Mouse (Mus musculus) liver, postnatal 0 days (tissue): ENCODE data around the gene Tnf. TPM values are rescaled to one million over a fixed set of nuclear protein-coding genes. Genes with fewer than 3 reads are reported as not detected.

Experiments used
- ATAC-seq: fragments of 200-750 bp; cut with Nextera tagmentation; 2 replicates; pipeline ENCODE4 v1.8.0; 2017; ENCODE audit warnings: mild to moderate bottlenecking, moderate library complexity
- DNase-seq: peaks from one replicate; pipeline ENCODE4 v3.0.0-alpha.2; 2016
- H3K27ac ChIP-seq: fragments of 300-500 bp; sonication (generic); 2 replicates; pipeline ENCODE4 v1.5.1; 2014; ENCODE audit warnings: antibody characterized with exemption, moderate library complexity, mild to moderate bottlenecking, low read depth
- H3K27me3 ChIP-seq: fragments of 300-500 bp; sonication (generic); 2 replicates; pipeline ENCODE4 v1.6.1; 2014; ENCODE audit warnings: low read length, control low read depth, mixed read lengths; ENCODE audit not compliant: insufficient read depth
- H3K36me3 ChIP-seq: fragments of 300-500 bp; sonication (generic); replicated peaks from 2 replicates; pipeline ENCODE4 v1.6.1; 2014; ENCODE audit warnings: mild to moderate bottlenecking, control low read depth, low read length, moderate library complexity, mixed read lengths; ENCODE audit not compliant: insufficient read depth
- H3K4me1 ChIP-seq: fragments of 300-500 bp; sonication (generic); 2 replicates; pipeline ENCODE4 v1.6.1; 2014; ENCODE audit warnings: antibody characterized with exemption, mild to moderate bottlenecking, control low read depth; ENCODE audit not compliant: insufficient read depth
- H3K4me2 ChIP-seq: fragments of 300-500 bp; sonication (generic); 2 replicates; pipeline ENCODE4 v1.6.1; 2014; ENCODE audit warnings: low read depth, mild to moderate bottlenecking, low read length, moderate library complexity, mixed read lengths
- H3K4me3 ChIP-seq: fragments of 300-500 bp; sonication (generic); 2 replicates; pipeline ENCODE4 v1.5.1; 2014; ENCODE audit warnings: low read depth, low read length
- H3K9ac ChIP-seq: fragments of 300-500 bp; sonication (generic); replicated peaks from 2 replicates; pipeline ENCODE4 v1.6.1; 2014; ENCODE audit warnings: mild to moderate bottlenecking, moderate library complexity
- H3K9me3 ChIP-seq: fragments of 300-500 bp; sonication (generic); 2 replicates; pipeline ENCODE4 v1.6.1; 2016; ENCODE audit warnings: mild to moderate bottlenecking, control low read depth, low read length, mixed read lengths
- CTCF ChIP-seq: sonication (generic); IDR thresholded peaks from 2 replicates; pipeline ENCODE4 v1.5.1; 2016; ENCODE audit warnings: antibody characterized with exemption, low read depth
- EP300 ChIP-seq: IDR thresholded peaks from 2 replicates; pipeline ENCODE4 v1.6.1; 2016; ENCODE audit warnings: antibody characterized with exemption, low read depth, mild to moderate bottlenecking
- WGBS: fragments of 180-500 bp; shearing (Covaris S2); extraction: QIAGEN DNeasy Blood & Tissue Kit; methylation state at CpG from one replicate; pipeline ENCODE4 v1.1.7; 2014; ENCODE audit not compliant: insufficient replicate concordance; 5-methylcytosine and 5-hydroxymethylcytosine counted together
- polyA plus RNA-seq: library from polyadenylated mRNA; unstranded; fragments of >200 nt; fragmentation: Nextera tagmentation; extraction: Ambion mirVana; gene quantifications from 2 replicates; pipeline ENCODE4 v1.2.1, GENCODE M21; 2015

Gene Tnf
- polyA plus RNA-seq, 1 experiment from 2014 or later: 0.59 TPM

DNA sequence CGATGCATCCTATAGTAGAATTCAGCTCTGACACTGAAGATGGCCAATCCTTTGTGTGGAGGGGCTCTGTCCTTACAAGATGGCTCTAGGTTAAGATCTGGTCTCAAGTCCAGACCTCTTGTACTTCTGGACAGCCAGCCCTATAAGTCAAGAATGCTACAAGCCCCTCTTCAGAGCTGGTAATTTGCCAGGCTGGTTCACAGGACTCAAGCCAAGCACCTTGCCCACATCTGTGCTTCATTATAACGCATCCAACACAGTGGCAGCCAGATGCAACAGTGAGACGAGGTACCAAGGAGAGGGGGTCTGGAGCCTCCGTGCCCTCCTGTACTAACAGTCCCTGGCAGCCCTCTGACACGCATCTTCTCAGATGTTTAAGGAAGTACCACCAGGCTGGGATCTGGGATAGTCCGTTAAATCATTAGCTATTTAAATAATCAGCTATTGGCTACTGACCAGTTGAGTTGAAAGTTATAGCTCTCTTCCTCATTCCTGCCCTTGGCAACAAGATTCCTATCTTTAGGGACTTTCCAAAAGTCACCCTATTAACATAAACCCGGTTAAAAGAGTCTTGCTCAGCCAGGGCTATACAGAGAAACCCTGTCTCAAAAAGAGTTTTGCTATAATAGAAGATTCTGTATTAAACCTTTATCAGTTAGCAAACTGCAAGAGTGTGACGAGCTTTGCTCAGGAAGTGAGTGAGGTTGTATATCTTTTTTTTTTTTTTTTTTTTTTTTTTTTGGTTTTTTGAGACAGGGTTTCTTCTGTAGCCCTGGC, 27.4 kb downstream of the Tnf start:
- H3K4me1 ChIP-seq: 0 out of 2 replicates have a peak, but pooled peaks cover 4% of the 10 kb centered on the region
- ATAC-seq (no peak), DNase-seq (no peak)
- H3K36me3 ChIP-seq: no peaks in the 10 kb centered on the region
- H3K27me3 ChIP-seq: no peaks in the 10 kb centered on the region
- no peak overlapping the region for H3K9ac ChIP-seq
- no peaks in the 10 kb centered on the region for H3K9me3 ChIP-seq
- H3K4me3 ChIP-seq: no peak overlapping the region
- whole genome bisulfite sequencing: 62% methylated on average over 8 of the region's 8 CpGs
- no peak for TF ChIP-seq EP300
- no peak for TF ChIP-seq CTCF
- H3K27ac ChIP-seq: no peak overlapping the region
- H3K4me2 ChIP-seq: no peak overlapping the region

DNA sequence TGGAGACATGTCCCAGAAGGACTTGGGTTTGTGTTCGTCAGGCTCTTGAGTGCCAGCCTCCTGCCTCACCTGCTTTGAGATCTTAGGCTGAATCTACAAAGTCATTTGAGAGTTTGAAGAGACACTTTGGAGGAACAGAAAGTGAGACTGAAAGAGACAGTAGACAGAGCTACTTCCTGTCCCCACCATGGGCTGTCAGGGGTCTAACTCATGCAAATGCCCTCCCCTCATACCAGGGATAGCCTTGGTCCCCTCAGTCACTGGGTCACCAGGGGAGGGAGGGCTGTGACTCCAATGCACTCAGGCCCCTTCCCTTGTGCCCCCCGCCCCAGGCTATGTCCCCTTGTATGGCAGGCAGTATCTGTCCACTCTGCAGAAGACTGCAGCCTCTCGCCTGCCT, 28.5 kb downstream of the Tnf start:
- TF ChIP-seq CTCF (no peak), EP300 (no peak)
- no peak for ATAC-seq

GRCm38 (mm10) chr17:35172445-35173234, 29.2 kb downstream of the Tnf start:
- DNase-seq: no peak
- peak; percentile 24; the same call in 1 of the 2 replicates for ATAC-seq
- H3K36me3 ChIP-seq: no peaks in the 10 kb centered on the region
- TF ChIP-seq EP300: no peak
- no peak for TF ChIP-seq CTCF
- no peaks in the 10 kb centered on the region for H3K27me3 ChIP-seq
- H3K4me1 ChIP-seq: 0 out of 2 replicates have a peak, but pooled peaks cover 4% of the 10 kb centered on the region
- no peaks in the 10 kb centered on the region for H3K9me3 ChIP-seq
- H3K27ac ChIP-seq: peak overlapping the region; percentile 64
- no peak overlapping the region for H3K9ac ChIP-seq
- H3K4me2 ChIP-seq: peak overlapping the region; percentile 20; the same call in 1 of the 2 replicates
- WGBS: 53% methylated on average over 11 of the region's 11 CpGs
- no peak overlapping the region for H3K4me3 ChIP-seq

More for the DNA sequence above, 28.5 kb downstream of the Tnf start:
- 55% methylated on average over 3 of the region's 3 CpGs for WGBS
- no peak for DNase-seq
- Histone ChIP-seq H3K4me2 (0 out of 2 replicates have a peak overlapping the region, but pooled peaks have one; percentile 20), H3K27ac (peak overlapping the region; percentile 64), H3K36me3 (no peaks in the 10 kb centered on the region), H3K4me3 (no peak overlapping the region), H3K27me3 (no peaks in the 10 kb centered on the region), H3K4me1 (0 out of 2 replicates have a peak, but pooled peaks cover 4% of the 10 kb centered on the region), H3K9ac (no peak overlapping the region), H3K9me3 (no peaks in the 10 kb centered on the region)

- H3K27ac ChIP-seq: no peak overlapping the region
- TF ChIP-seq CTCF (peak; percentile 79), EP300 (no peak)
- H3K4me1 ChIP-seq: peaks cover 11% of the 10 kb centered on the region
- ATAC-seq (no peak), DNase-seq (no peak)
- no peak overlapping the region for H3K4me3 ChIP-seq
- no peak overlapping the region for H3K9ac ChIP-seq
- no peaks in the 10 kb centered on the region for H3K27me3 ChIP-seq
- H3K4me2 ChIP-seq: no peak overlapping the region
- no peaks in the 10 kb centered on the region for H3K36me3 ChIP-seq
- WGBS: 13% methylated on average over 4 of the region's 4 CpGs
- no peaks in the 10 kb centered on the region for H3K9me3 ChIP-seq
These were observed 33.1 kb downstream of the Tnf start for GRCm38 (mm10) chr17:35168541-35169207.

- Histone ChIP-seq H3K27ac (no peak overlapping the region), H3K4me1 (peaks cover 17% of the 10 kb centered on the region), H3K9me3 (no peaks in the 10 kb centered on the region), H3K4me2 (no peak overlapping the region), H3K27me3 (no peaks in the 10 kb centered on the region), H3K36me3 (no peaks in the 10 kb centered on the region), H3K4me3 (no peak overlapping the region), H3K9ac (no peak overlapping the region)
- TF ChIP-seq EP300 (no peak), CTCF (no peak)
- WGBS: 77% methylated on average over 7 of the region's 7 CpGs
- ATAC-seq (no peak), DNase-seq (no peak)
These were observed 34.0 kb downstream of the Tnf start for GRCm38 (mm10) chr17:35167794-35168193.
